Mouse (Mus musculus) layer of hippocampus, adult 8-10 months (tissue): Measurements from ENCODE around the gene A530032D15Rik. TPM values are rescaled to one million over a fixed set of nuclear protein-coding genes. Genes with fewer than 3 reads are reported as not detected.
A peak's percentile ranks its signal among the peaks of the same experiment; 100 is the strongest.
"Not testable (repeated sequence)": the region's sequence is repeated elsewhere in the genome, so short reads cannot be mapped to it uniquely, and the experiment has no call there.

Experiments
- DNase-seq, 2 experiments: peaks; one replicate each; pipeline ENCODE4 v3.0.0; 2022; ENCODE audit warnings: low spot score in 2 of 2
- total RNA-seq, 4 experiments: library from RNA; stranded (reverse); gene quantifications; 2 replicates each; pipeline ENCODE4 v1.2.4; 2022

The A530032D15Rik gene
- under 1 TPM in 2 of 4 experiments, not detected in 2; 0.63 to 0.82 TPM for total RNA-seq

DNA sequence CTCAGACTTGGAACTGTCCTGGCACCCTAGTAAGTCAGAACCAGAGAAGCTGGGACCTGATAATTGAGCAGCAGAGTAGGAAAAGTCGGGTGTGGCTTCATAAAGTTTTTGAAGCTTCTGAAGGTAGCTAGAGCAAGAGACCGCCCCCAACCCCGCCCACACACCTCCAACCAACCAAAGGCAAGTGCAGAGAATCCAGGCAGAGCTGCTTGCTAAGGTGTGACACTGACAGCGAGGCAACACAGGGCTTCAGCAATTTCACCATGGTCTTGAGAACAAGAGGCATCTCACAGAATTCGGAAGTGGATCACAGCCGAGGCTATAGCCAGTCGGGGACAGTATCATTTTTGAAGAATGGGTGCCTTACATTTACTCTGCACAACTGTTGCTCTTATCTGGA, at the start of gene A530032D15Rik:
Gene A530032D15Rik (minus strand): TSS at position 101 of the 400 bp plus-strand sequence.
- not testable (repeated sequence) for DNase-seq

DNA sequence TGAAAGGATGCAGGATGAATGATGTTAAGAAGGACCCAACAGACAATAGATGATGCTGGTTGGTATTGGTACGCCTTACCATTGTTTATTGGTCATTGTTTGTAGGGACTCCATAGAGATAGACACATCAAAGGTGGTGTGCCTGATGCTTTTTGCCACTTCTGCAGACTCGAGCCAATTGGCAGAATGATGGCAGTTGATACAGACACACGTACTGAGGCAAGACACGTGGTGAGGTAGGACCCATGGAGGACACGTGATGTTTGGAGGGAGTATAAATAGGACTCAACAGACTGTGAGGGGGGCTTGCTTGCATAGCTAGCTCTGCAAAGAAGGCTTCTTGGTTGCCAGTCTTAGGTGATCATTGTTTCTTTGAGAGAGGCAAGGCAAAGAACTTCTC, 45.5 kb upstream of the A530032D15Rik start:
- not testable (repeated sequence) for DNase-seq

DNA sequence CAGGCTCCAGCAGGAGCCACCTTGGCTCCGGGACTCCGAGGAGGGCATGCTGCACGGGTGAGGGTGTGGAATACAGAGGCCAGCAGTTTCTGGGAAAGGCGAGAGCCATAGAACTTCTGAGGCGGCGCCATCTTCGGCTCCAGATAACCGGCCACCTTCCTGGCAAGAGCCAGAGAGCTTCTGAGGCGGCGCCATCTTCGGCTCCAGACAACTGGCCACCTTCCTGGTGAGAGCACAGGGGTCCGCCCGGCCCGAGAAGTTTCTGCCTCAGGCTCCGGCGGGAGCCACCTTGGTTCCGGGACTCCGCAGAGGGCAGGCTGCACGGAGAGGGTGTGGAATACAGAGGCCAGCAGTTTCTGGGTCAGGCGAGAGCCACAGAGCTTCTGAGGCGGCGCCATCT, 24.0 kb upstream of the A530032D15Rik start:
- not testable (repeated sequence) for DNase-seq

DNA sequence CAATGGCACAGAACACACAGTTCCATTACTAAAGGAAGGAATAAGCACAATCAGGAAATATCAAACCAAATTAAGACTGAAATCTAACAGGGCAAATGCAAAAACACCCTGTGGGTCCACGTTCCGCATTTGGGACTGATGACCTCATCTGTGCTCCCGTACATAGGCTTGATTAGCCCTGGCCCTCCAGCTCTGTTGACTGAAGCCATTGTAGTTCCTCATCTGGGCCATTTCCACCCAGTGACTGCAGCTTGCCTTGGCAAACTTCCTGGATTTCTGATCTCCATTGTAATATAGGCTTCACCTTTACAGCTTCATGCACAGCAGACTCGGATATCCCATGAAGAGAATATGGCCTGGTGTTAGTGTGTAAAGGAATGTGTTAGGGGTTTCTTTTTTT, 12.2 kb upstream of the A530032D15Rik start:
- not testable (repeated sequence) for DNase-seq

DNA sequence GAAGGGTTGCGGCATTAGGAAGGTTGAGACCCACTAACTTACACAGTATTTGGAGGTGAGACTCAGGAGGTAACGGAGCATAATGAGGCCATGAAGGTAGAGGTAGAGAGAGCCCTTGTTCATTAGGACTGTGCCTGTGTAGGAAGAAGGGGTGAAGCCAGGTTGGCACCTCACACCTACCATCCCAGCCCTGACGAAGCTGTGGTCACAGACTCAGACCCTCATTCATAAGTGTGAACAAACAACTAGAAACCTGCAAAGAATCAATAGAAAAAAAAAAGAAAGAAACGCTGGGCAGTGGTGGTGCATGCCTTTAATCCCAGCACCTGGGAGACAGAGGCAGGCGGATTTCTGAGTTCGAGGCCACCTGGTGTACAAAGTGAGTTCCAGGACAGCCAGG, 8.7 kb upstream of the A530032D15Rik start:
- DNase-seq, result not testable (repeated sequence)

DNA sequence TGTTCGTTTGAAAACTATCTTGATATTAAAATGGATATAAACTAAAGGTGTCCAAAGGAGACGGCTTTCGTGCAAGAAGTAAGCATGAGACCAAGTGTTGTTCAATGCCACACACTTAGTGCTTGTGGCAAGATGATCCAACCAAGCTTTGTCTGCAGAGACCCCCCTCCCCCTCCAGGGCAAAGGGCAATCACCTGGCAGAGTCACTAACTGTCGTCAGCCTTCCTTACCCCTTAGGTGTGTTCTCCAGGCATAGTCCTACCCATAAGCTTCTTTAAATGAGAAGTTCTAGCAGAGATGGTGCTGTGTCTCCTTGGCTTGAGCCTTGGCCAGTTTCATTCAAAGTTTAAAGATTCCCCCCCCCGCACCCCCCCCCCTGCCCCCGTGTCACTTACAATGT, 7.9 kb upstream of the A530032D15Rik start:
- not testable (repeated sequence) for DNase-seq

DNA sequence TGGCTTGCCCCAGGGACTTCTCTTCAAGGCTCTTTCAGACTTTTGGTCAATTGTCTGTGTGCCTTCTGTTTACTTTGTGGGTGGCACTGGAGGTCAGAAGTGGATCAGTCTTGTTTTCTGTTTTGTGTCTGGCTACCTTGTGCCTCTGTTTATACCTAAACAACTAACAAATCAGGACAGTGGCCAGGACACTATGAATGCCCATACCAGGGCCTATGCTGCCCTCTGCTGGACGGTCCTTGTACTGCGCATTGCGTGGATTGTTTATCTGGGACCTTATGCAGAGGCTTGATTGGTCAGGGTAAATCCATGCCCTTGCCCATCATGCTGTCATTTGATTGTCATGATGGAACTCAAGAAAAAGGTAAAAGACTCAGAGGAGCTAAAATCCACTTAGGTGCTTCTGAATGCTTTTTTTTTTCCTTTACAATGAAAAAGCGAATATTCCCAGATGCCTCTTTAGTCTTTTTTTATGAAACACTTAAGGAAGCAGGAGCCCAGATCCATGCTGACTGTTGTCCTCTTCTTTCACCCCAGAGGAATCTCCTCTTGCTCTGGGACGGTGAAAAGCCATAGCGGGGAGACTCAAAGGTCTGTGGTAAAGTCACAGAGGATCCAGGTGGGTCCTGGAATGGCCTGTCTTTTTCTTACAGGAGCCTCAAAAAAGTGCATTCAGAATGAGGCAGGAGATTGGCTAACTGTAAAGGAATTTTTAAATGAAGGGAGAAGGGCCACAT, 5.2 kb upstream of the A530032D15Rik start:
- DNase-seq, result peak in 1 of 2 experiments; percentile 65

DNA sequence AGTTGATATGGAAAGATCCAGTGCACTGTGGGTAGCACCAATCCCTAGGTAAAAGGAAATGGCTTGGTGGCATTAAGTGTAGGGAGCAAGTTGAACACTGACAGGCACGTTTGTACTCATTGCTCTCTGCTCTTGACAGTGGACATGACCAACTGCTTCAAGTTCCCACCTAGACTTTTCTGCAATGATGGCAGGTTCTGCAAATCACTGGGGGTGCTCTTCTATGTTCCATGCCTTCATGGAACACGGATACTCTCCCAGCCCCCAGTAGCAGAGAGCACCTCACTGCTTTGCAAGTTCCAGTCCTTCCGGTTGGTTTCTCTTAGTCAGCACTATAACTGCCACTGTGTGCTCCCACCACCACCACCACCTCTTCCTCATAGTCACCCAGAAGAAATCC, 4.4 kb upstream of the A530032D15Rik start:
- DNase-seq, result not testable (repeated sequence)

DNA sequence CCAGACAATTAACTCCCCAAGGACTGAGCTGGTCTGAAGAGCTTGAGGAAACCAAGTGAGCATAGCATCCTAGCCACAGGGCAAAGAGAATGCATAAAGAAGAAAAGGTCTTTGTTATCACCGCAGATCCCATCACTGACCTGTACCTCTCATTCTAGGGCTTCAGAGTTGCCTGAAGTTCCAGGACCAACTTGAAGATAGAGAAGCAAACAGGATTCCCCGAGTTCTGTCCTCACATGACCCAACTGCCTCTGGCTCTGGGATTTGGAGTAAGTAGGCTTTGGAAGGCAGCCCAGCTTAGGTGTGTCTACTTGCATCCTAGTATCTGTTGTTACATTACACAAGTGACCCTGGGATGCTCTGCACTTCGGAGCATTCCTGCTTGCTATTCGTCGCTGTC, 3.2 kb upstream of the A530032D15Rik start:
- not testable (repeated sequence) for DNase-seq

DNA sequence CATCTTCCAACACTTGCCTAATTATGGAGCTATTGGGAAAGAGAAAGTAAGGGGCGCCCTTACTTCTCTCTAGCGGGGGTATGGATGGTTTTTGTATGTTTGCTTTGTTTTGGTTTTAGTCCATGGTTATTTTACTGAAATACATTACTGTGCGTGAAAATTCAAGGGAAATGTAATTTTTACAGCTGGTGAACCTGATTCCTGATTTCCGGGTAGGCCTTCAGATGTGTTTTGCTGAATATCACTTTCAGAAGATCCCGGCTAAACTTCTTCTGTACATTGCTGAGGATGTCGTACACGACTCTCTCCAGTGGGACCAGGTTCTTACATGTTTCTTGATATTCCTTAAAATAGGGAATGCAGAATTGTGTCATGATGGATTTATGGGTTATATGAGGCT, 2.6 kb upstream of the A530032D15Rik start:
- not testable (repeated sequence) for DNase-seq

DNA sequence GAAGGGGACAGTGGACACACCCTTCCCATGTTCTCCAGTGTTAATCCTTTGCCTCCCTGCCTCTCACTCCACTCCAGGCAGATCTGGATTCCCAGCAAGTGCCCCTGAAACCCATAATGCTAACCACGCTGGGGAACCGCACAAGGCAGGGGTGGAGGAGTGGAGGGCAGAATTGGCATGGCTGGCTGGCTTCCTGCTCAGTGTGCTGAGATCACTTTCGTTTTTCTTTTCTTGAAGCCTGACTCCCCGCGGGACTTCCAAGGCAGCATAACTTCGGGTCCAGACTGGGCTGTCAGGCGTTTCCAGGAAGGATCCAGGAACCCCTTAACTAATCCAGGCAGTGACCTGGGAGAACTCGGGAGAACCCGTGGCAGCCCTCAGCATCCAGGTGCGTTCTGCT, 1.9 kb upstream of the A530032D15Rik start:
- DNase-seq, result not testable (repeated sequence)

DNA sequence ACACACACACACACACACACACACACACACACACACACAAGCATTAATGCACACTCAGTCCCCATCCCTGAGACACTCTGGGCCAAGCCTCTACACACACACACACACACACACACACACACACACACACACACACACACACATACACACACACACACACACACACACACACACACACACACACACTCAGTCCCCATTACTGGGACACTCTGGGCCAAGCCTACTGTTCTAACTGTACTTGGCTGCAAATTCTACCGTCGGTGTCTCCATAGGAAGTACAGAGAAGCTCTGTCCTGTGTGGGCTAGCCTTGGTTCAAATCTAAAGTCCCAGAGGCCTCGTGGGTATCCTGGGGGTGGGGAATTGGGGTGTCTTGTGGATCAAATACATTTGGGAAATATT, 1.2 kb upstream of the A530032D15Rik start:
- DNase-seq, result not testable (repeated sequence)

DNA sequence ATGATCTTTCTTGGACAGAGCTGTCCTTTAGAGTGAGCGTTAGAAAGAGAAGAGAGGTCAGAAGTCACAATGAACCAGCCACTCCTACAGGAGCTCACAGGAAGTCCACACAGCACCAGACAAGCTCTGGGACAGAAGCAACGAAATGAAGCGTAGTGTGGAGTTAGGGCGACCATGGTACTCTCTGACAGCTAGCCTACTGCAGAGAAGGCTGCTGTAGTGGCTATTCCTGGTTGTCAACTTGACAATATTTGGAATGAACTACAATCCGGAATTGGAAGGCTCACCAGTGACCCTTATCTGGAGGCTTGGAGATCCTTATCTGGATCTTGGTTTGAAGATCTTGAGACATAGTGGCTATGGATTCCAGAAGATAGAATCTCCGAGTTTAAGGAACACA, 3.6 kb downstream of the A530032D15Rik start:
- DNase-seq, result not testable (repeated sequence)

DNA sequence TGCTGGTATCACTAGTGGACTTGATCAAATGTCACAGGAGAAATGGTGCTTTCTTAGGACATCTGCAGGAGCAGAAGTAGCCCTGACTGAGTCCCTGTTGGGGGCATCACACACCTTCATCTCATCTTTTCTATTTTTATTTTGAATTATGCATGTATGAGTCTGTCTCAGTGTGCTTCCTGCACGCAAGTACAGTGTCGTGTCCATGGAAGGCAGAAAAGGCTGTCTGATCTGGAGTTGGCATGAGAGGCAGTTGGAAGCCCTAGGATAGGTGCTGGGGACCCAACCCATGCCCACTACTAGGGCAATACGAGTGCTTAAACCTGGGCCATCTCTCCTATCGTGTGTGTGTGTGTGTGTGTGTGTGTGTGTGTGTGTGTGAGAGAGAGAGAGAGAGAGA, 4.3 kb downstream of the A530032D15Rik start:
- DNase-seq, result not testable (repeated sequence)

DNA sequence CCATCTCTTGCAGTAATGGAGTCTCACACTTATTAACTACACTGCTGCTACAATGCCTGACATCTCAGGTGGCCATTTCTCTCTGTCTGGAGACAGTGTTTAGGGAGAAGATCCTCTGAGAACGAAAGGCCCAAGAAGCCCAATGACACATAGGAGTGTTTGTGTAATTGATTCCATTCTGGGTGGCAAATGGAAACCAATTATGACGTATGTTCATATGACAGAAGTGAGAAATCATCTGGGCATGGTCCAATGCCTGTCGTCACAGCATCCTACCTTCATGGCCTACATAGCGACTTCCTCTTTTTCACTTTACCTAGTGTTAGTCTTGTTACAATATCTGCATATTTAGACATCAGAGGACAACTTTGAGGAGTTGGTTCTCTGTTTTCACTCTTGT, 7.9 kb downstream of the A530032D15Rik start:
- DNase-seq, result not testable (repeated sequence)

DNA sequence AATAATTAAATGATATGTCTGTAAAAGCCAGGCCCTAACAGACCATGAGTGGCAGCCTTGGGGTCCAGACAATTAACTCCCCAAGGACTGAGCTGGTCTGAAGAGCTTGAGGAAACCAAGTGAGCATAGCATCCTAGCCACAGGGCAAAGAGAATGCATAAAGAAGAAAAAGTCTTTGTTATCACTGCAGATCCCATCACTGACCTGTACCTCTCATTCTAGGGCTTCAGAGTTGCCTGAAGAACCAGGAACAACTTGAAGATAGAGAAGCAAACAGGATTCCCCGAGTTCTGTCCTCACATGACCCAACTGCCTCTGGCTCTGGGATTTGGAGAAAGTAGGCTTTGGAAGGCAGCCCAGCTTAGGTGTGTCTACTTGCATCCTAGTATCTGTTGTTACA, 9.8 kb downstream of the A530032D15Rik start, which contains the start of gene Gm10553:
Gene Gm10553 (plus strand): TSS at position 301 of the 400 bp plus-strand sequence.
- not testable (repeated sequence) for DNase-seq

DNA sequence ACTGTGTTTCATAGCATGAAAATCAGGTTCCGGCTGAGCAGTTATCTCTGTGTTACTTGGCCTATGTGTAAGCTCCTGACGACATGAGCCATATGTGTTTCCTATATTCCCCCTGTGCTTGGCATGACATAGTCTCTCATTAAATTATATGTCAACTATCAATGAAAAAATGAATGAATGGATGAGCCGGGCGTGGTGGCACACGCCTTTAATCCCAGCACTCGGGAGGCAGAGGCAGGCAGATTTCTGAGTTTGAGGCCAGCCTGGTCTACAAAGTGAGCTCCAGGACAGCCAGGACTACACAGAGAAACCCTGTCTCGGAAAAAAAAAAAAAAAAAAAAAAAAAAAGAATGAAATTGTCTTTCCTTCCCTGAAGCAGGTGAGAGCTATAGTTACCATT, 10.6 kb downstream of the A530032D15Rik start:
- not testable (repeated sequence) for DNase-seq

DNA sequence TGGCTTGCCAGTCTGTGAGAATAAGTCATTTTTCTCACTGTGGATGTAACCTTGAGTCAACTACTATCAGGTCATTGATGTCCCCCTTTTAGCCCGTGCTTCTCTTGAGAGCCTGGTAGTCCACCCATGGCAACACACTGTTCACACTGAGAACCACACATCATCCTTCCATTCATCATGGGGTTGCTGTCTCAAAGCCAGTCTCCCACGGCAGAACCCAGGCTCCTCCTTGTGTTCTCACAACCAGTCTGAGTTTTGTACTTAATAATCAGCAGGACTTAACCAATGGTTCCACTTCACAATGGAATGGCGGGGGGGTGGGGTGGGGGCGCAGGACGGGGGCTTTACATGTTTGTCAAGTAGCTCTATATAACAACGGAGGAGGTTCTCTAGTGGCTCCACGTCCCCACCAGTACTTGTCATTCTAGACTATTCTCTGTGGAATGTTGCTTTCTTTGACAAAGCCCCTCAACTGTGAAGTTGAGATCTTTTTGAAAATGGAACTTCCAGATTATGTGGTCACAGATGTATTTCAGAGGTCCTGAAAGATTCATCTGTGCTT, 16.6 kb downstream of the A530032D15Rik start:
- not testable (repeated sequence) for DNase-seq

DNA sequence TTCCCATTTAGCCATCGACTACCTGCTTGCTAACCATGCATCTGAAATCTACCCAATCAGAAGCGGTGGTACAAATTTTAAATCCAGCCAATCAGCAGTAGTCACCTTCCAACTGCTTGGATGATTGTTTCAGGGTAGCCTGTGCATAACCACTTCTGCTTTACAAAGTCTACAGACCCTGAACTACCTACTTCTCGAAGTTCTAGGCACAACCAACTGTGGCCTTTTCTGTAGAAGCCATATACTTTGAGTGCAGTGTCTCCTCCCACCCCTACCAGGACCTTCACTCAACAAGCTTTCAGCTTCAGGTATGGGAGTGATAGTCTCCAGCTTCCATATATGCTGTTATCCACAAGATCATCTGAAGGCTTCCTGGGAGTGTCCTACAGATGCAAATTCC, 17.5 kb downstream of the A530032D15Rik start:
- not testable (repeated sequence) for DNase-seq

DNA sequence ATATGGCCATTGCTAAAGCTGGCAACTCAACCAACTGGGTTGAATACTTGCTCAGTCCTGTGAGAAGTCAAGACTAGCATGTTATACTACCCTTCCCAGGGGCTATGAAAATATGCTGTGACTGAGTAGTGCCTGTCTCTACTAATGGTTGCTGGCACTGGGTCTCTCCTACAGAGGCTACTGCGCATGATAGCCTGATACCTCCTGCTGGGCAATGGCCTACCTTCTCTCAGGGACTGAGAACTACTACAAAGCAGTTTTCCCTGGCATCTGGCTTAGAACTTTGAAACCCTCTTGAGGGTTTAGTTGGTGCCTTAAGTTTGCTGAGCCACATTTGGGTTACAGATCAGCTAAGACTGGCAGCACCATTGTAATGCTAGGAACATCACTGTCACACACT, 23.4 kb downstream of the A530032D15Rik start:
- DNase-seq, result not testable (repeated sequence)

DNA sequence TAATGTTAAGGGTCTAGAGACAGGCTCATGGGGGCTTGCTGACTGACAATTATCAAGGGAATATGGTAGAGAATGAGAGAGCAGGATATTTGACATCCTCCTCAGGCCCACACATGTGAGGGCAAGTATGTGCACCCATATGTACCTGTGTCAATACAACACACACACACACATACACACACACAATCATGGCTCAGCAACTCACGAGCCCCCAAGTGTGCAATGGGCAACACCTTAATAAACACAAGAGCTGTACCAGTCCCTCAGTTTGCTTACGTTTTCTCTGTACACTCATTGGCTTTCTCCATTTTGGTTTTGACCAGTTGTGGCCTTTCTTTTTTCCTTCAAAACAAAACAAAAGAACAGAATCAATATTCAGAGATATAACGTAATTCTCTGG, 24.9 kb downstream of the A530032D15Rik start:
- DNase-seq, result not testable (repeated sequence)

DNA sequence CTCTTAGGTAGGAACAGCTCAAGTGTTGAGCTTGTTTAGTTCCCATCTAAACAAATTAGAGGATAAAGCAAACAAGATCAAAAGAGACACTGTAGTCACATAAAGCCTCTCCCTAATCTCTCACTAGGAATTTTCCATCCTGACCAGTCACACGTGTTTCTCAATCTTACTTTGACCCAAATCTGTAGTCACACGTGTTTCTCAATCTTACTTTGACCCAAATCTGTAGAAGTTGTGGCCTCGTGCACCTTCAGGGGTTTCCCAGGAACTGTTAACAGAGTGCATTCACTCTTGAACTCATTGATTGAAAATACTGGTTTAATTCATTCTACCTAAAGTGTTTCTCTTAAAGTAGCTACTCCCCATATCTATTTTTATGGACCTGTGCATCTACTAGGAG, 36.6 kb downstream of the A530032D15Rik start:
- not testable (repeated sequence) for DNase-seq

DNA sequence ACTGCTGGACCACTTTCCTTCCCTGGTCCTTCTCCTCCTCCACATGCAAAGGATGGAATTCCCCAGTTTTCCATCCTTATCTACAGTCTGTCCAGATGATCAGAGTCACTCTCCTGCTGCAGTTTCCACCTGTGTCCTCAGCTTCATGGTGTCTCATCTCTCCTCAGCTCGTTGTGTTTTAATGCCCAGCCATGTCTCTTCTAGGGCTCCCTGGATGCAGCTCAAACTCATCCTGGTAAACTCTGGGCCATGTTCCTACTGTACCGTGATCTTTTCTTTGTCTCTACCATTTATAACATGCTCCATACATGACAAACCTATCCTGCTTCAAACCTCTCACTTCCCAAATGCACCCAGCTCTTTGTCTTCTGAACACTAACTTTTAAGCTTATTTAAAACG, 38.0 kb downstream of the A530032D15Rik start:
- DNase-seq, result not testable (repeated sequence)
